Mouse (Mus musculus) limb, embryonic 12.5 days (tissue): ENCODE data around the gene Mst1r. TPM values are rescaled to one million over a fixed set of nuclear protein-coding genes. Genes with fewer than 3 reads are reported as not detected.

Experiments
- ATAC-seq: fragments of 200-750 bp; cut with Nextera tagmentation; 2 replicates; pipeline ENCODE4 v1.8.0; 2017; ENCODE audit warnings: low read depth, moderate TSS enrichment; ENCODE audit not compliant: insufficient number of reproducible peaks, insufficient read depth, low FRiP score, low TSS enrichment
- H3K27ac ChIP-seq: fragments of 300-500 bp; sonication (generic); 2 replicates; pipeline ENCODE4 v1.5.1; 2016; ENCODE audit warnings: mild to moderate bottlenecking, moderate library complexity
- H3K27me3 ChIP-seq: fragments of 300-500 bp; sonication (generic); 2 replicates; pipeline ENCODE4 v1.6.1; 2016; ENCODE audit warnings: mild to moderate bottlenecking, moderate library complexity
- H3K36me3 ChIP-seq: fragments of 300-500 bp; sonication (generic); 2 replicates; pipeline ENCODE4 v1.6.1; 2016; ENCODE audit warnings: mild to moderate bottlenecking, moderate library complexity
- H3K4me1 ChIP-seq: fragments of 300-500 bp; sonication (generic); replicated peaks from 2 replicates; pipeline ENCODE4 v1.6.1; 2016
- H3K4me2 ChIP-seq: fragments of 300-500 bp; sonication (generic); 2 replicates; pipeline ENCODE4 v1.6.1; 2016; ENCODE audit warnings: mild to moderate bottlenecking, moderate library complexity
- H3K4me3 ChIP-seq: fragments of 300-500 bp; sonication (generic); replicated peaks from 2 replicates; pipeline ENCODE4 v1.5.1; 2016; ENCODE audit warnings: mild to moderate bottlenecking
- H3K9ac ChIP-seq: fragments of 300-500 bp; sonication (generic); replicated peaks from 2 replicates; pipeline ENCODE4 v1.6.1; 2016; ENCODE audit warnings: mild to moderate bottlenecking, moderate library complexity
- H3K9me3 ChIP-seq: fragments of 300-500 bp; sonication (generic); 2 replicates; pipeline ENCODE4 v1.6.1; 2016; ENCODE audit warnings: mild to moderate bottlenecking, moderate library complexity
- WGBS: fragments of 180-500 bp; shearing (Covaris S2); methylation state at CpG from one replicate; pipeline ENCODE4 v1.1.7; 2016; 5-methylcytosine and 5-hydroxymethylcytosine counted together
- polyA plus RNA-seq: library from polyadenylated mRNA; unstranded; fragments of >200 nt; fragmentation: Nextera tagmentation; extraction: Ambion mirVana; gene quantifications from 2 replicates; pipeline ENCODE4 v1.2.1, GENCODE M21; 2016

Mst1r gene
- polyA plus RNA-seq, 1 experiment from 2014 or later: 2.5 TPM

GRCm38 (mm10) chr9:107917895-107918608 lies 11.4 kb downstream of the Mst1r start:
- H3K27me3 ChIP-seq: no peaks in the 10 kb centered on the region
- 39% methylated on average over 13 of the region's 13 CpGs for WGBS
- H3K36me3 ChIP-seq: no peaks in the 10 kb centered on the region
- H3K27ac ChIP-seq: no peak overlapping the region
- no peaks in the 10 kb centered on the region for H3K9me3 ChIP-seq
- no peak overlapping the region for H3K4me2 ChIP-seq
- H3K4me3 ChIP-seq: no peak overlapping the region
- no peak for ATAC-seq
- H3K9ac ChIP-seq: no peak overlapping the region
- H3K4me1 ChIP-seq: peaks cover 9% of the 10 kb centered on the region

GRCm38 (mm10) chr9:107918884-107919283 lies 12.2 kb downstream of the Mst1r start:
- no peaks in the 10 kb centered on the region for H3K36me3 ChIP-seq
- H3K27ac ChIP-seq: no peak overlapping the region
- no peaks in the 10 kb centered on the region for H3K9me3 ChIP-seq
- no peak overlapping the region for H3K4me3 ChIP-seq
- no peak for ATAC-seq
- 83% methylated on average over 6 of the region's 6 CpGs for WGBS
- H3K27me3 ChIP-seq: no peaks in the 10 kb centered on the region
- no peak overlapping the region for H3K4me2 ChIP-seq
- H3K4me1 ChIP-seq: peaks cover 11% of the 10 kb centered on the region
- no peak overlapping the region for H3K9ac ChIP-seq

DNA sequence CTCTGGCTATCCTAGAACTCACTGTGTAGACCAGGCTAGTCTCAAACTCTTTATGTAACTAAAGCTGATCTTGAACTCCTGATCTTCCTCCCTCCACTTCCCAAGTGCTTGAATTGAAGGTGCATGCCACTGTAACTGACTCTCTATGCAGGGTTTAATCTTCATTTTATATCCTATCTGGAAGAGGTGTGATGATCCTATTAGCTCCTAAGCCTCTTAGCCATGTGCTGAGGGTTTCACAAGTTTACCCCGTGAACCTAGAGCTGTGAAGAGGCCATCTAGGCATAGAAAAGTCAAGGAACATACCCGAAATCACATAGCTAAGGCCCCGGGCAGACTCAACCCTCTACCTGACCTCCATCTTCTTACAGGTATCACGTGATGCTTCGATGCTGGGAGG lies 12.8 kb downstream of the Mst1r start:
- Histone ChIP-seq H3K9me3 (no peaks in the 10 kb centered on the region), H3K4me1 (peaks cover 13% of the 10 kb centered on the region), H3K4me3 (no peak overlapping the region), H3K9ac (no peak overlapping the region), H3K27me3 (no peaks in the 10 kb centered on the region), H3K36me3 (no peaks in the 10 kb centered on the region), H3K27ac (no peak overlapping the region), H3K4me2 (no peak overlapping the region)
- no peak for ATAC-seq
- WGBS: 88% methylated on average over 5 of the region's 5 CpGs

DNA sequence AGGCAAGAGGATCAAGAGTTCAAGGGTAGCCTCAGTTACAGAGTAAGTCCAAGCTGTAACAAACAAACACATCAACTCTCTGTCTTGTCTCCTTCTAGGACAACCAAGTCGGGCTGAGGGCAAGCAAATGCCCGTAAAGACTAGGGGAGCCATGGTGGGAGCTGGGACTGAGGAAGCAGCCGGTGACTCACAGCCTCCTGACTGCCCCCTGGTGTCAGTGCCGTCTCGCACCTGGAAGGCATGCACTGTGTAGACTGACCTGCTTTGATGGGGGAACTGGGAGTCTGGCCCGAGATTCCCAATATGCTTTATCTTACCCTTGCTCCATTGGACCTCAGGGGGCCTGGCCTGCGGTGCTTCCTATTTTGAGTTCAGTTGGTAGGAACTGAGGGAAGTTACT lies 16.3 kb downstream of the Mst1r start:
- WGBS: 30% methylated on average over 7 of the region's 7 CpGs

GRCm38 (mm10) chr9:107923956-107924355 lies 17.3 kb downstream of the Mst1r start:
- no peak overlapping the region for H3K4me2 ChIP-seq
- H3K4me3 ChIP-seq: no peak overlapping the region
- H3K9ac ChIP-seq: no peak overlapping the region
- H3K27me3 ChIP-seq: no peaks in the 10 kb centered on the region
- ATAC-seq: no peak
- no peak overlapping the region for H3K27ac ChIP-seq
- H3K9me3 ChIP-seq: no peaks in the 10 kb centered on the region
- H3K36me3 ChIP-seq: no peaks in the 10 kb centered on the region
- 61% methylated on average over 6 of the region's 6 CpGs for WGBS
- H3K4me1 ChIP-seq: peaks cover 4% of the 10 kb centered on the region

More for the DNA sequence above, 16.3 kb downstream of the Mst1r start:
- Histone ChIP-seq H3K27me3 (no peaks in the 10 kb centered on the region), H3K9ac (no peak overlapping the region), H3K4me2 (no peak overlapping the region), H3K36me3 (no peaks in the 10 kb centered on the region), H3K4me3 (no peak overlapping the region), H3K9me3 (no peaks in the 10 kb centered on the region), H3K27ac (no peak overlapping the region), H3K4me1 (peaks cover 8% of the 10 kb centered on the region)
- ATAC-seq: no peak

- Histone ChIP-seq H3K4me3 (no peak overlapping the region), H3K9ac (no peak overlapping the region), H3K27ac (no peak overlapping the region), H3K27me3 (no peaks in the 10 kb centered on the region), H3K4me2 (no peak overlapping the region), H3K36me3 (no peaks in the 10 kb centered on the region), H3K9me3 (no peaks in the 10 kb centered on the region), H3K4me1 (peaks cover 4% of the 10 kb centered on the region)
- WGBS: 45% methylated on average over 3 of the region's 3 CpGs
- no peak for ATAC-seq
Observed at GRCm38 (mm10) chr9:107925251-107925650, 18.6 kb downstream of the Mst1r start.

- WGBS: 49% methylated on average over 9 of the region's 9 CpGs
- no peak overlapping the region for H3K27ac ChIP-seq
- no peak for ATAC-seq
Observed at GRCm38 (mm10) chr9:107926920-107927420, 20.3 kb downstream of the Mst1r start.

DNA sequence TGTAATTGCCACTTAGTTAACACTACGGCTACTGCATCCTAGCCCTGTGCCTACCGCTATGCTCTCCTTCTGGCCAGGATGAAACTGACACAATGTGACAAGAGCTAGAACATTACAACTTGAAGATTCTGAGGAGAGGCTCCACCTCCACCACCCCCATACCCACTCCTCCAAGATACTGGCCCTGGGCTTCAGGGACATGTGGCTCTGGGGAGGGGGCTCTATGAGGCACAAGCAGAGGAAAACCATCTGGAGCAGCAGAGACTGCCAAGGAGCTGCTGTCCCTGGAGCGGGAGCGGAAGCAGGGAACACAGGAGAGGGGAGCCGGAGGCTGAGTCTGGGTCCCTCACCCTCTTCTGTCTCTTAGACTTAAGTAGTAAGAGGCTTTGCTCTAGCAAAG lies 21.1 kb downstream of the Mst1r start:
- H3K9ac ChIP-seq: no peak overlapping the region
- peaks cover 4% of the 10 kb centered on the region for H3K4me1 ChIP-seq
- no peak for ATAC-seq
- 0 out of 2 replicates have a peak, but pooled peaks cover 3% of the 10 kb centered on the region for H3K27me3 ChIP-seq
- no peak overlapping the region for H3K4me3 ChIP-seq
- H3K27ac ChIP-seq: no peak overlapping the region
- H3K36me3 ChIP-seq: no peaks in the 10 kb centered on the region
- no peak overlapping the region for H3K4me2 ChIP-seq
- no peaks in the 10 kb centered on the region for H3K9me3 ChIP-seq
- WGBS: 67% methylated on average over 5 of the region's 5 CpGs

More at GRCm38 (mm10) chr9:107926920-107927420, 20.3 kb downstream of the Mst1r start:
- Histone ChIP-seq H3K4me3 (no peak overlapping the region), H3K9ac (no peak overlapping the region), H3K27me3 (0 out of 2 replicates have a peak, but pooled peaks cover 3% of the 10 kb centered on the region), H3K9me3 (no peaks in the 10 kb centered on the region), H3K36me3 (no peaks in the 10 kb centered on the region), H3K4me2 (no peak overlapping the region), H3K4me1 (peaks cover 4% of the 10 kb centered on the region)

DNA sequence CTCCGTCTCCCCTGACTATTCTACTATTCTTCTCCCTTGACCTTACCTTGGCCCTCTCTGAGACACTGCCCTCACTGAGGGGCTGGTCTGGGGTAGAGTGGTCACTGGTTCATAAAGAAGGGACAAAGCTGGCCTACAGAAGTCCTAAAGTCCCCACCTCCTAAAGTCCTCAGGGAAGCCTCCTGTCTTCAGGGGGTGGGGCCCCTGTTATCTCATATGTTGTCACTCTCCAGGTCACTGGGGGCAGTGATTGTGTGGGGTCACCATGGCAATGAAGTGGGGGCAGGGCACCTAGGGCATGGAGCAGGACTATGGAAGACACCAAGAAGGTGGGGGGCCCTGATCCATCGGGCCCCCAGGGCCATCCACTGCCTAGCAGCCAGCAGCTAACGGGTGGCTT lies 21.5 kb downstream of the Mst1r start, which contains the start of gene Actl11:
TSS of gene Actl11 (plus strand) at position 301 of the 400 bp plus-strand sequence.
- H3K4me2 ChIP-seq: no peak within 1 kb of the TSS
- no peaks in the 10 kb centered on the region for H3K36me3 ChIP-seq
- H3K4me3 ChIP-seq: no peak within 1 kb of the TSS
- H3K27ac ChIP-seq: no peak within 1 kb of the TSS
- H3K9ac ChIP-seq: no peak within 1 kb of the TSS
- ATAC-seq: no peak
- 88% methylated on average over 3 of the region's 3 CpGs for WGBS
- H3K27me3 ChIP-seq: 0 out of 2 replicates have a peak, but pooled peaks cover 3% of the 10 kb centered on the region
- no peaks in the 10 kb centered on the region for H3K9me3 ChIP-seq
- peaks cover 4% of the 10 kb centered on the region for H3K4me1 ChIP-seq

GRCm38 (mm10) chr9:107932221-107932620 lies 25.5 kb downstream of the Mst1r start:
- 68% methylated on average over 4 of the region's 4 CpGs for WGBS
- no peak overlapping the region for H3K4me3 ChIP-seq
- no peak for ATAC-seq

DNA sequence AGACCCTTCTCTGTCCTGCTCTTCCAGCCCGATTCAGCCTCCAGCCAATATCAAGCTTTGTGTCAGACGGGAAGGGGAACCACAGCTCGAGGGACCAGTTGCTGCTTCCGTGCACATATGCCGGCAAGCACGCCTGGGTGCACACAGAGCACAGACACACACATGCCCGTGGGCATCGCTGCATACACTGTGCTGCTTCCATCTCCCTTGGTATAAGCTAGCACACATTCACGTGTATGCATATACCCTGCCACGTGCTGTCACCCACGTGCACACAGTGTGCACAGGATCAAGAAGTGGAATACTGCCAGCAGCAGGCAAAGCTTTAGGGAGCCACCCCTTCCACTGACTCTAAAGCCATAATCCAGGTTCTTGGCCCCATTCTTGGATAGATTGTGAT lies 27.5 kb downstream of the Mst1r start:
- H3K36me3 ChIP-seq: no peaks in the 10 kb centered on the region

More at GRCm38 (mm10) chr9:107932221-107932620, 25.5 kb downstream of the Mst1r start:
- H3K9me3 ChIP-seq: no peaks in the 10 kb centered on the region
- no peak overlapping the region for H3K4me2 ChIP-seq
- no peaks in the 10 kb centered on the region for H3K36me3 ChIP-seq
- no peak overlapping the region for H3K9ac ChIP-seq
- peaks cover 24% of the 10 kb centered on the region for H3K27me3 ChIP-seq
- H3K4me1 ChIP-seq: peaks cover 17% of the 10 kb centered on the region
- H3K27ac ChIP-seq: no peak overlapping the region

More for the DNA sequence above, 27.5 kb downstream of the Mst1r start:
- Histone ChIP-seq H3K4me1 (peaks cover 25% of the 10 kb centered on the region), H3K4me3 (no peak overlapping the region), H3K4me2 (no peak overlapping the region), H3K9ac (no peak overlapping the region), H3K27ac (no peak overlapping the region), H3K27me3 (peaks cover 33% of the 10 kb centered on the region), H3K9me3 (no peaks in the 10 kb centered on the region)
- WGBS: 89% methylated on average over 11 of the region's 11 CpGs
- no peak for ATAC-seq
